Mouse (Mus musculus) layer of hippocampus, adult 11-12 months (tissue): Measurements from ENCODE around the gene Rilpl1.
"Not testable (repeated sequence)": the region's sequence is repeated elsewhere in the genome, so short reads cannot be mapped to it uniquely, and the experiment has no call there.

Experiments
- DNase-seq: peaks from one replicate; pipeline ENCODE4 v3.0.0; 2022; ENCODE audit warnings: low spot score

The Rilpl1 gene

DNA sequence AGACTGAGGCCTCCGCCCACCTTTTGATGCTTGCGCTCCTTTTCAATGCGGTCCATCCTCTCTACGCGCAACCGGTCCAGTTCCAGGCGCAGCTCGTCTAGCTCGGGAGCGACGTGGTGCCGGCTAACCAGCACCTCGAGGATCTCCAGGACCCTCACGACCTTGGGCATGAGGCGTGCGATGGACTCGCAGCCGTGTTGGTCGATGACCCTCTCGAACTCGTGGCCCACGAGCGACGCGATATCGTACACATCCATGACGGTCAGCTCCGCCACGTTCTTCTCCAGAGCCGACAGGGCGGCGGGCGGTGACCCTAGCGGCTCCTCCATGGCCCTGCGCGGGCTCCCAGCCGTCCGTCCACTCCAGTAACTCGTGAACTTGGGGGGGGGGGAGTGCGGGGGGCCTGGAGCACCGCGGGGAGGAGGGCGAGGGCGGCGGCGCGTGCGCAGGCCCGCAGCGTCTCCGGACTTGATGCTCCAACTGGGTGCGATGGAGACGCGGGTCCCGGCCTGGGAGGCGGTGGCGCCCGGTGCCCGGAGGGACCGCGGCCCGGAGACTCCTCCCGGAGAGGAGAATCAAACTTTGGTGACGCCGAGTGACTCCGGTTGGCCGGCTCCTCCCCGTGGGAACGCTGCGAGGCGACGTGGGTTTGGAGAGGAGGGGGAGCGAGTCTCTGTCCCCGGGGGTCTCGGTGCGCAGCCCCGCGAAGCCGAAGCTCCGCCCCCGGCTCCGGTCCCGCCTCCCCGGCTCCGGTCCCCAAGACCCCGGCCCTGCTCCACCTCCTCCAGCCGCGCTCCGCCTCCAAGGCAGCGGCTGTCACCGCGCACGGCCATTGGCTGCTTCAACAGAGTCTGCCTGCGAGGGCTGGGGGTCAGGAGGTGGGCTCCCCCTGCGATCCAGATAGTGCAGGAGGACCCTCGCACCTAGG lies at the start of gene Rilpl1:
TSS of gene Rilpl1 (minus strand) at position 737 of the 928 bp plus-strand sequence.
- DNase-seq: peak; percentile 75

- peak; percentile 92 for DNase-seq
These were observed 47.6 kb upstream of the Rilpl1 start, which contains the start of the genes Eif2b1 and Gtf2h3 for GRCm38 (mm10) chr5:124578633-124579317. Gene Eif2b1, minus strand, starts transcription at chr5:124579131. Gene Gtf2h3, plus strand, starts transcription at chr5:124579140.

- no peak for DNase-seq
These were observed 44.3 kb upstream of the Rilpl1 start for GRCm38 (mm10) chr5:124575467-124575866.

DNA sequence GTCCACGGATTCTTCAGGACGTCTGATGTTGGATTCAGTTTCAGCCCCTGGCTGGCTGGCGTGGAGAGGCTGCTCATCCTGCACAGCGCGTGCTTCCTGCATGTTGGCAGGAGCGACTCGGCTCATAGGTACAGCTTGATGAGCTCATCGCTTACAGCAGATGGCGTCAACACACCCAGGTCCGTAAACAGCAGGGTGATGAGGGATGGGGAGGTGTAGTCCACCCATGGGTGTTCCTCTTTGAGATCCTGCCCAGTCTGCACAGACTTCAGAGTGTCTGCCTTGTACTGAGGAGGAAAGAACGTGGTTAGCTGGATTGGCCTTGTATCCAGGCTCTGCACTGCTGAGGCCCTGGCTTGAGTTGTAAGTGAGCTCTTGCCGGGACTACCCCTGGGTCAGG lies 39.9 kb upstream of the Rilpl1 start:
- DNase-seq: peak; percentile 74

- DNase-seq: no peak
These were observed 24.0 kb upstream of the Rilpl1 start for GRCm38 (mm10) chr5:124555145-124555544.

DNA sequence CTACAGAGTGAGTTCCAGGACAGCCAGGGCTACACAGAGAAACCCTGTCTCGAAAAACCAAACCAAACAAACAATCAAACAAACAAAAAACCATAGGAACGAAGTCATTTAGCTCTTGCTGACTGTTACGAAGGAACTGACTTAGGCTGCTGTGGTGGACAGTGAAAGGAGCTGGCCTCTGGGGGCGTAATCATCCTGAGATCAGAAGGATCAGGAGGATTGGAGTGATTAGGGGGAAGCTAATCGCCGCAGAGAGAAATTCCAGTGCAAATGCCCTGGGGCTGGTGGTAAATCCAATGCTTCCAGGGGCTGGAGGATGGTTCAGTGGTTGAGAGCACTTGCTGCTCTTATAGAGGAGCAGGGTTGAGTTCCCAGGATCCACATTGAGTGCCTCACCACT lies 22.4 kb upstream of the Rilpl1 start:
- no peak for DNase-seq

DNA sequence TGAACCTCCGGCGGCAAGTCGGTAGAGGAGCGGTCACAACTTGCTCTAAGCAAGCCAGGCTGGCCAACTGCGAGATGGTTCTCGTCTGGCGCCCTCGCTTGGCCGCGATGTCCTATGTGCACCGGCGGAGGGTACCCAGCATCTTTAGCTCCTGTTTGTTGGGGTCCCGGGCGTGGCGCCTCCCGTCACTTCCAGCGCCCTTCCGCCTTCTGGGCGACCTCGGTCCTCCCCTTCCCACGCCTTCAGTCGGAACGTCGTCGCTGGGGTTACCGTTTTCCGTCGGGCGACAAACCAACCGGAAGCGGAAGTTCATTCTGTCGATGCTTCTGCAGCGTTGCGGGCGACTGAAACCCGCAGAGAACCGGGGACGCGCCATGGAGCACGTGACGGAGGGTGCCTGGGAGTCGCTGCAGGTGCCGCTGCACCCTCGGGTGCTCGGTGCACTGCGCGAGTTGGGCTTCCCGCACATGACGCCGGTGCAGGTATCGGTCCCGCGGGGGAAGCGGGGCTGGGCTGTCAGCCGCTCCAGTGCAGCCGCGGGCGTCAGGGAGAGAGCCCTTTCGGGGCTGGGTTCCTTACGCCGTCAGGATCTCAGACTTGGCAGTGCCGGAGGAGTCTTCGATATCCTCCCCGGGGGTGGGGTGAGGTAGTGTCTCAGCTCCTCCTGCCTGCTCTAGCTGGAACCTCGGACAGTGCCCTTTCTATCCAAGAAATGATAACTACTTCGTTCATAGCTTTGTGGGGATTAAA lies 21.5 kb upstream of the Rilpl1 start, which contains the start of gene Ddx55:
TSS of gene Ddx55 (plus strand) at position 307 of the 750 bp plus-strand sequence.
- DNase-seq: peak; percentile 89

GRCm38 (mm10) chr5:124552094-124552472 lies 20.9 kb upstream of the Rilpl1 start:
- DNase-seq: no peak

GRCm38 (mm10) chr5:124551349-124552093 lies 20.3 kb upstream of the Rilpl1 start:
- DNase-seq: not testable (repeated sequence)

GRCm38 (mm10) chr5:124550737-124551136 lies 19.5 kb upstream of the Rilpl1 start:
- DNase-seq: not testable (repeated sequence)

GRCm38 (mm10) chr5:124541602-124541973 lies 10.4 kb upstream of the Rilpl1 start:
- DNase-seq: no peak

DNA sequence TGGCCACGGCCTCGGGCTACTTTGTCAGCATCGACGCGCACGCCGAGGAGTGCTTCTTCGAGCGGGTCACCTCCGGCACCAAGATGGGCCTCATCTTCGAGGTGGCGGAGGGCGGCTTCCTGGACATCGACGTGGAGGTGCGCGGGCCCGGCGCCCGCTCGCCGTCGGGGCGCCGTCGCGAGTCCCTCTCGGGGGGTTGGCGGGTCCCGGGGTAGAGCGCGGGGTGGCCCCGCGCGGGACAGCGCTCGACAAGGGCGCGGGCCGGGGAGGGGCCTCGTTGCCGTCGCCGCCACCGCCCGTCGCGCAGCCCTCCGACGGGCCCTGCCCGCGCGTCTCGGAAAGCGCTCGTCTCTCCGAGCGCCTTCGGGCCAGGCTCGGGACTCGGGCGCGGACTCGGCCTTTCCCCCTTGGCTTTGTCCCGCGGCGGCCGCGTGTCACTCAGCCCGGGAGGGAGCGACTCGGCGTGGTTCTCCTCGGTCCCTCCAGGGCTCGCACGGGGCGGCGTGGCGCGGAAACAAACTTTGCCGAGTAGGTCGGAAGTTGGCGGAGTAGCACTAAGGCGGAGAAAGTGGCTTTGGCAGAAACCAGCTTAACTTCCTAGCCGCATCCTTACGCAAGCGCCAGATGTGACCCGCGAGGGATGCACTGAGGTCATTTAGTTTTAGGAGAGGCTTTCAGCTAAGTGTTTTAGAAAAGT lies 9.9 kb upstream of the Rilpl1 start:
- DNase-seq: no peak

- peak; percentile 97 for DNase-seq
These were observed 9.2 kb upstream of the Rilpl1 start, which contains the start of gene Tmed2 for GRCm38 (mm10) chr5:124540383-124540786. Gene Tmed2, plus strand, starts transcription at chr5:124540695.

- no peak for DNase-seq
These were observed 8.7 kb upstream of the Rilpl1 start for GRCm38 (mm10) chr5:124539905-124540304.

DNA sequence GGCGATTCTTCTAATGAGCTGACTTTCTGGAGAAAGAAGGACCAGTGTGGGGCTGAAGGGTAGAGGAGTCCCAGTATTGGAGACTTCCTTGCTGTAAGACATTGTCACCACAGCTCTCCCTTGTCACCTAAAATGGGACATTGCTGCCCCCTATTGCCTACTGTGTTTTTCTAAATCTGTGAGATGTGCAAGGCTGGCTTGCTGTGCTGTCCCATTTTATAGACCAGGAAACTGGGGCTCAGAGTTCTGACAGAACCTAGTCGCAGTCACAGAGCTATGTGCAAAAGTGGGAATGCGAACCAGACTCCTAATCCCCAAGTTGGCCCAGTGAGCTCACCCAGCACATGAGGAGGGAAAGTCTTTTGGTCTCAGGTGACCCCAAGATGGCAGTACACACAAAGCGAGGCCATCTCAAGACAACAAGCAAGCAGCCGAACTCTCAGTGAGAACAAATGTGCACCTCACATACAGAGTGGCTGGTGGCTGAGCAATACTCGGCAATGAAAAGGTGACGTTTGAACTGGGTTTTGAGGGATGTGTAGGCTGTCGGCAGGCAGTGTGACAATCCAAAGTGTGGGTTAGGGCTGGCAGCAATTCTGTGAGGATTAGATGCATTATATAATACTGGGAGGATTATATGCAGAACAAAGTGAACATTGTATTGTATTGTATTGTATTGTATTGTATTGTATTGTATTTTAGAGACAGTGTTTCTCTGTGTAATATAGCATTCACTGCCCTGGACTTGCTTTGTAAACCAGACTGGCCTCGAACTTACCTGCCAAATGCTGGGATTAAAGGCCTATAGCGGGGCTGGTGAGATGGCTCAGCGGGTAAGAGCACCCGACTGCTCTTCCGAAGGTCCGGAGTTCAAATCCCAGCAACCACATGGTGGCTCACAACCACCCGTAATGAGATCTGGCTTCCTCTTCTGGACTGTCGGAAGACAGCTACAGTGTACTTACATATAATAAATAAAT lies 7.9 kb upstream of the Rilpl1 start:
- peak; percentile 83 for DNase-seq

- no peak for DNase-seq
These were observed 5.6 kb upstream of the Rilpl1 start for GRCm38 (mm10) chr5:124536776-124537175.

DNA sequence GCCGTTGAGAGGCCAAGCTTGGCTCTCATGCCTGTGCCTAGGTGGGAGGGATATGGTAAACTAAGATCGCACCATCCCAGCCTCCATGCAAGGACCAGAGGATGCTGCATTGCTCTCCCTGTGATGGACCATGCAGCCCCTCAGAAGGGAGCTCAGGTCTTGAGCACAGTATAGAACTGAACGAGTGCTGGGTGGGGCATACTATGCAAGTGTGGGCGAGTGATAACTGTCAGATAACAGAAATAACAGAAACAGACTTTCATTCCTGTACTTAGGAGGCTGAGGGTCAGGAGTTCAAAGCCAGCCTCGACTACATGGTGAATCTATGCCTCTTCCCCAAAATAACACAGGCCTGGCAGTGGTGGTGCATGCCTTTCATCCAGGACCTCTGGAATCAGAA lies 3.8 kb upstream of the Rilpl1 start:
- no peak for DNase-seq

GRCm38 (mm10) chr5:124532451-124532850 lies 1.3 kb upstream of the Rilpl1 start:
- DNase-seq: no peak

GRCm38 (mm10) chr5:124531583-124531930 lies 366 bp upstream of the Rilpl1 start:
- no peak for DNase-seq

- no peak for DNase-seq
These were observed 1.5 kb downstream of the Rilpl1 start for GRCm38 (mm10) chr5:124529697-124530096.
